ENCODE assay signal across 20 mouse cellular contexts in genomic region chr7:73308981-73309380, GRCm38 (mm10).
"Had no signal": no experiment of that assay in that cellular context is flagged by ENCODE, and none has a peak within 500 bp of the region (broad histone marks: within the 10 kb centered on the region; RNA-seq: fewer than 3 reads in every experiment).

No protein-coding gene starts in this region.

- DNase-seq: kidney, adult 9 months; kidney, postnatal 14 days; kidney, postnatal 4 days; left cerebral cortex, postnatal 4 days; liver, postnatal 0 days; lung, embryonic 14.5 days; right cerebral cortex, adult 18-20 months; right cerebral cortex, postnatal 14 days; right cerebral cortex, postnatal 4 days; thymus, adult 2 months; thymus, postnatal 14 days had no signal

- H3K4me3 ChIP-seq: limb, embryonic 12.5 days; limb, embryonic 15.5 days; midbrain, embryonic 15.5 days had no signal

- ATAC-seq: liver, postnatal 0 days; lung, postnatal 0 days; midbrain, embryonic 15.5 days had no signal

- H3K9ac ChIP-seq: limb, embryonic 12.5 days; limb, embryonic 15.5 days; liver, embryonic 14.5 days; liver, postnatal 0 days; lung, embryonic 14.5 days; midbrain, embryonic 15.5 days had no signal

- H3K9me3 ChIP-seq: limb, embryonic 12.5 days; limb, embryonic 15.5 days; midbrain, embryonic 15.5 days had no signal

- H3K27ac ChIP-seq: limb, embryonic 12.5 days; limb, embryonic 15.5 days; liver, embryonic 14.5 days; macrophage; midbrain, embryonic 15.5 days; stomach, postnatal 0 days had no signal

- H3K4me2 ChIP-seq: limb, embryonic 12.5 days; limb, embryonic 15.5 days; liver, embryonic 11.5 days; lung, embryonic 14.5 days; midbrain, embryonic 11.5 days; midbrain, embryonic 15.5 days had no signal

- H3K36me3 ChIP-seq: limb, embryonic 12.5 days; limb, embryonic 15.5 days; midbrain, embryonic 15.5 days had no signal

- H3K27me3 ChIP-seq: midbrain, embryonic 15.5 days had no signal
